Mouse (Mus musculus) hindbrain, postnatal 0 days (tissue): ENCODE results near the gene Kcnh5. TPM values are rescaled to one million over a fixed set of nuclear protein-coding genes. Genes with fewer than 3 reads are reported as not detected.
A peak's percentile ranks its signal among the peaks of the same experiment; 100 is the strongest.

Experiments used
- ATAC-seq: fragments of 200-750 bp; cut with Nextera tagmentation; 2 replicates; pipeline ENCODE4 v1.8.0; 2017; ENCODE audit warnings: mild to moderate bottlenecking, moderate TSS enrichment, moderate library complexity
- DNase-seq: peaks from one replicate; pipeline ENCODE4 v3.0.0-alpha.2; 2015; ENCODE audit warnings: low spot score
- H3K27ac ChIP-seq: fragments of 300-500 bp; sonication (generic); 2 replicates; pipeline ENCODE4 v1.5.1; 2014; ENCODE audit warnings: mild to moderate bottlenecking
- H3K27me3 ChIP-seq: fragments of 300-500 bp; sonication (generic); 2 replicates; pipeline ENCODE4 v1.6.1; 2014; ENCODE audit warnings: low read length, mixed read lengths; ENCODE audit not compliant: insufficient read depth
- H3K36me3 ChIP-seq: fragments of 300-500 bp; sonication (generic); 2 replicates; pipeline ENCODE4 v1.6.1; 2014; ENCODE audit warnings: low read length, mixed read lengths; ENCODE audit not compliant: insufficient read depth
- H3K4me1 ChIP-seq: fragments of 300-500 bp; sonication (generic); 2 replicates; pipeline ENCODE4 v1.6.1; 2014; ENCODE audit warnings: antibody characterized with exemption, low read length, mixed read lengths; ENCODE audit not compliant: insufficient read depth
- H3K4me2 ChIP-seq: fragments of 300-500 bp; sonication (generic); 2 replicates; pipeline ENCODE4 v1.6.1; 2014; ENCODE audit warnings: low read depth, mild to moderate bottlenecking, low read length, moderate library complexity, mixed read lengths
- H3K4me3 ChIP-seq: fragments of 300-500 bp; sonication (generic); 2 replicates; pipeline ENCODE4 v1.5.1; 2014; ENCODE audit warnings: low read length
- H3K9ac ChIP-seq: fragments of 300-500 bp; sonication (generic); replicated peaks from 2 replicates; pipeline ENCODE4 v1.6.1; 2014; ENCODE audit warnings: mild to moderate bottlenecking, low read length, moderate library complexity, mixed read lengths
- H3K9me3 ChIP-seq: fragments of 300-500 bp; sonication (generic); 2 replicates; pipeline ENCODE4 v1.6.1; 2016; ENCODE audit warnings: low read length, mixed read lengths
- CTCF ChIP-seq: IDR thresholded peaks from 2 replicates; pipeline ENCODE4 v1.5.1; 2016; ENCODE audit warnings: antibody characterized with exemption, control low read depth, low read depth
- WGBS: fragments of 180-500 bp; shearing (Covaris S2); extraction: QIAGEN DNeasy Blood & Tissue Kit; methylation state at CpG from one replicate; pipeline ENCODE4 v1.1.7; 2014; 5-methylcytosine and 5-hydroxymethylcytosine counted together
- polyA plus RNA-seq: library from polyadenylated mRNA; unstranded; fragments of >200 nt; fragmentation: Nextera tagmentation; extraction: Ambion mirVana; gene quantifications from 2 replicates; pipeline ENCODE4 v1.2.1, GENCODE M21; 2015
- total RNA-seq: library from RNA; depleted of rRNA; stranded (reverse); fragments of >200 nt; gene quantifications from 2 replicates; pipeline ENCODE4 v1.2.3, GENCODE M21; 2014; rRNA removed

Kcnh5 gene
- total RNA-seq (7.4 and 7.5 TPM in 2 replicates), polyA plus RNA-seq (2.7 and 3.1 TPM in 2 replicates)

- peak; percentile 16 for TF ChIP-seq CTCF
- Histone ChIP-seq H3K4me3 (peak within 1 kb of the TSS; percentile 66), H3K27ac (peak within 1 kb of the TSS; percentile 69), H3K36me3 (no peaks in the 10 kb centered on the region), H3K9ac (peak within 1 kb of the TSS; percentile 56), H3K4me1 (peaks cover 7% of the 10 kb centered on the region; the same call in 1 of the 2 replicates), H3K9me3 (no peaks in the 10 kb centered on the region), H3K27me3 (no peaks in the 10 kb centered on the region), H3K4me2 (peak within 1 kb of the TSS; percentile 98)
- 1% methylated on average over 45 of the region's 52 CpGs for WGBS
- DNase-seq (peak; percentile 84), ATAC-seq (peak; percentile 94)
These were observed at the start of gene Kcnh5 for GRCm38 (mm10) chr12:75176691-75177645. Gene Kcnh5, minus strand, starts transcription at chr12:75177332.

GRCm38 (mm10) chr12:75223966-75224365, 46.8 kb upstream of the Kcnh5 start:
- no peaks in the 10 kb centered on the region for H3K36me3 ChIP-seq
- no peak overlapping the region for H3K4me2 ChIP-seq
- H3K27me3 ChIP-seq, result no peaks in the 10 kb centered on the region
- no peak overlapping the region for H3K9ac ChIP-seq
- H3K4me1 ChIP-seq, result no peaks in the 10 kb centered on the region
- H3K27ac ChIP-seq, result no peak overlapping the region
- H3K4me3 ChIP-seq, result no peak overlapping the region
- 0 out of 2 replicates have a peak, but pooled peaks cover 5% of the 10 kb centered on the region for H3K9me3 ChIP-seq
- ATAC-seq, result no peak
- WGBS, result 67% methylated on average over 1 of the region's 1 CpGs
- no peak for TF ChIP-seq CTCF
- no peak for DNase-seq

- Histone ChIP-seq H3K27ac (no peak overlapping the region), H3K4me2 (no peak overlapping the region), H3K36me3 (no peaks in the 10 kb centered on the region), H3K4me3 (no peak overlapping the region), H3K27me3 (no peaks in the 10 kb centered on the region), H3K9ac (no peak overlapping the region), H3K4me1 (no peaks in the 10 kb centered on the region), H3K9me3 (no peaks in the 10 kb centered on the region)
- ATAC-seq, result no peak
- peak; percentile 44 for DNase-seq
- WGBS, result 61% methylated on average over 2 of the region's 2 CpGs
- peak; percentile 47 for TF ChIP-seq CTCF
These were observed 12.3 kb upstream of the Kcnh5 start for GRCm38 (mm10) chr12:75189413-75189812.

GRCm38 (mm10) chr12:75182646-75183045, 5.5 kb upstream of the Kcnh5 start:
- Histone ChIP-seq H3K4me1 (peaks cover 7% of the 10 kb centered on the region; the same call in 1 of the 2 replicates), H3K4me3 (no peak overlapping the region), H3K9me3 (no peaks in the 10 kb centered on the region), H3K36me3 (no peaks in the 10 kb centered on the region), H3K27me3 (no peaks in the 10 kb centered on the region), H3K9ac (no peak overlapping the region), H3K4me2 (no peak overlapping the region), H3K27ac (no peak overlapping the region)
- no peak for TF ChIP-seq CTCF
- 79% methylated on average over 7 of the region's 7 CpGs for WGBS
- no peak for ATAC-seq
- DNase-seq, result no peak

- peak; percentile 35 for DNase-seq
- 50% methylated on average over 8 of the region's 8 CpGs for WGBS
- H3K9ac ChIP-seq, result no peak overlapping the region
These were observed 2.4 kb upstream of the Kcnh5 start for GRCm38 (mm10) chr12:75179491-75179890.

GRCm38 (mm10) chr12:75177646-75178030, 506 bp upstream of the Kcnh5 start:
- ATAC-seq (no peak; the same call in 1 of the 2 replicates), DNase-seq (peak; percentile 48)
- Histone ChIP-seq H3K27ac (peak overlapping the region; percentile 69), H3K9me3 (no peaks in the 10 kb centered on the region), H3K9ac (peak overlapping the region; percentile 56), H3K36me3 (no peaks in the 10 kb centered on the region), H3K27me3 (no peaks in the 10 kb centered on the region), H3K4me3 (peak overlapping the region; percentile 66), H3K4me1 (peaks cover 7% of the 10 kb centered on the region; the same call in 1 of the 2 replicates), H3K4me2 (peak overlapping the region; percentile 98)
- no peak for TF ChIP-seq CTCF
- WGBS, result 0% methylated on average over 13 of the region's 13 CpGs

More at GRCm38 (mm10) chr12:75179491-75179890, 2.4 kb upstream of the Kcnh5 start:
- no peak for TF ChIP-seq CTCF
- Histone ChIP-seq H3K27ac (no peak overlapping the region), H3K4me1 (peaks cover 7% of the 10 kb centered on the region; the same call in 1 of the 2 replicates), H3K27me3 (no peaks in the 10 kb centered on the region), H3K4me2 (no peak overlapping the region), H3K9me3 (no peaks in the 10 kb centered on the region), H3K36me3 (no peaks in the 10 kb centered on the region), H3K4me3 (no peak overlapping the region)
- no peak for ATAC-seq
